Mouse (Mus musculus): ENCODE measurements around the gene Adam23. TPM values are rescaled to one million over a fixed set of nuclear protein-coding genes. Genes with fewer than 3 reads are reported as not detected.

Adam23 gene
- polyA plus RNA-seq, 1 experiment from 2014 or later, result 9.2 TPM

- Histone ChIP-seq H3K4me3 (ENCODE audit: low read depth, low read length) (no peak overlapping the region), H3K36me3 (ENCODE audit: control insufficient read depth, insufficient read depth, low read length) (no peaks in the 10 kb centered on the region), H3K27me3 (ENCODE audit: control insufficient read depth, insufficient read depth, low read length) (no peaks in the 10 kb centered on the region), H3K4me1 (replicated peaks; ENCODE audit: control insufficient read depth, insufficient read depth, low read length) (no peaks in the 10 kb centered on the region), H3K27ac (ENCODE audit: low read depth, low read length) (no peak overlapping the region), H3K4me2 (replicated peaks; ENCODE audit: low read depth, low read length) (no peak overlapping the region), H3K9ac (ENCODE audit: low read depth, low read length) (no peak overlapping the region), H3K9me3 (ENCODE audit: control insufficient read depth, low read length) (no peaks in the 10 kb centered on the region)
- DNase-seq (ENCODE audit: low spot score), result no peak
- WGBS, result 75% methylated on average over 1 of the region's 1 CpGs
- ATAC-seq (ENCODE audit: low FRiP score), result no peak
Measured at GRCm38 (mm10) chr1:63491001-63491400, 45.3 kb downstream of the Adam23 start.

- no peak overlapping the region for H3K9ac ChIP-seq (ENCODE audit: low read depth, low read length)
- no peaks in the 10 kb centered on the region for H3K36me3 ChIP-seq (ENCODE audit: control insufficient read depth, insufficient read depth, low read length)
- H3K4me2 ChIP-seq (replicated peaks; ENCODE audit: low read depth, low read length), result no peak overlapping the region
- no peak overlapping the region for H3K4me3 ChIP-seq (ENCODE audit: low read depth, low read length)
- ATAC-seq (ENCODE audit: low FRiP score) (no peak), DNase-seq (ENCODE audit: low spot score) (no peak)
- no peak overlapping the region for H3K27ac ChIP-seq (ENCODE audit: low read depth, low read length)
- H3K4me1 ChIP-seq (replicated peaks; ENCODE audit: control insufficient read depth, insufficient read depth, low read length), result no peaks in the 10 kb centered on the region
- whole genome bisulfite sequencing, result 93% methylated on average over 5 of the region's 5 CpGs
- H3K9me3 ChIP-seq (ENCODE audit: control insufficient read depth, low read length), result no peaks in the 10 kb centered on the region
- H3K27me3 ChIP-seq (ENCODE audit: control insufficient read depth, insufficient read depth, low read length), result no peaks in the 10 kb centered on the region
Measured at GRCm38 (mm10) chr1:63493325-63493724, 47.6 kb downstream of the Adam23 start.

- Histone ChIP-seq H3K4me3 (ENCODE audit: low read depth, low read length) (no peak overlapping the region), H3K9me3 (ENCODE audit: control insufficient read depth, low read length) (no peaks in the 10 kb centered on the region), H3K36me3 (ENCODE audit: control insufficient read depth, insufficient read depth, low read length) (no peaks in the 10 kb centered on the region), H3K9ac (ENCODE audit: low read depth, low read length) (no peak overlapping the region), H3K27ac (ENCODE audit: low read depth, low read length) (no peak overlapping the region), H3K4me2 (replicated peaks; ENCODE audit: low read depth, low read length) (no peak overlapping the region), H3K4me1 (replicated peaks; ENCODE audit: control insufficient read depth, insufficient read depth, low read length) (no peaks in the 10 kb centered on the region), H3K27me3 (ENCODE audit: control insufficient read depth, insufficient read depth, low read length) (no peaks in the 10 kb centered on the region)
- ATAC-seq (ENCODE audit: low FRiP score) (no peak), DNase-seq (ENCODE audit: low spot score) (no peak)
- 71% methylated on average over 4 of the region's 4 CpGs for WGBS
Measured at GRCm38 (mm10) chr1:63507386-63507785, 61.7 kb downstream of the Adam23 start.

GRCm38 (mm10) chr1:63508801-63509200, 63.1 kb downstream of the Adam23 start:
- H3K9ac ChIP-seq (ENCODE audit: low read depth, low read length), result no peak overlapping the region
- no peak overlapping the region for H3K4me3 ChIP-seq (ENCODE audit: low read depth, low read length)
- H3K4me1 ChIP-seq (replicated peaks; ENCODE audit: control insufficient read depth, insufficient read depth, low read length), result no peaks in the 10 kb centered on the region
- H3K27me3 ChIP-seq (ENCODE audit: control insufficient read depth, insufficient read depth, low read length), result no peaks in the 10 kb centered on the region
- ATAC-seq (ENCODE audit: low FRiP score) (no peak), DNase-seq (ENCODE audit: low spot score) (no peak)
- no peaks in the 10 kb centered on the region for H3K9me3 ChIP-seq (ENCODE audit: control insufficient read depth, low read length)
- no peak overlapping the region for H3K4me2 ChIP-seq (replicated peaks; ENCODE audit: low read depth, low read length)
- H3K36me3 ChIP-seq (ENCODE audit: control insufficient read depth, insufficient read depth, low read length), result no peaks in the 10 kb centered on the region
- H3K27ac ChIP-seq (ENCODE audit: low read depth, low read length), result no peak overlapping the region
- WGBS, result 73% methylated on average over 4 of the region's 4 CpGs

- Histone ChIP-seq H3K9me3 (ENCODE audit: control insufficient read depth, low read length) (no peaks in the 10 kb centered on the region), H3K4me3 (ENCODE audit: low read depth, low read length) (no peak overlapping the region), H3K36me3 (ENCODE audit: control insufficient read depth, insufficient read depth, low read length) (no peaks in the 10 kb centered on the region), H3K27me3 (ENCODE audit: control insufficient read depth, insufficient read depth, low read length) (no peaks in the 10 kb centered on the region), H3K27ac (ENCODE audit: low read depth, low read length) (no peak overlapping the region), H3K9ac (ENCODE audit: low read depth, low read length) (no peak overlapping the region), H3K4me1 (replicated peaks; ENCODE audit: control insufficient read depth, insufficient read depth, low read length) (no peaks in the 10 kb centered on the region), H3K4me2 (replicated peaks; ENCODE audit: low read depth, low read length) (no peak overlapping the region)
- WGBS, result 63% methylated on average over 3 of the region's 3 CpGs
- no peak for ATAC-seq (ENCODE audit: low FRiP score)
- no peak for DNase-seq (ENCODE audit: low spot score)
Measured at GRCm38 (mm10) chr1:63511416-63511815, 65.7 kb downstream of the Adam23 start.

- Histone ChIP-seq H3K9me3 (ENCODE audit: control insufficient read depth, low read length) (no peaks in the 10 kb centered on the region), H3K4me1 (replicated peaks; ENCODE audit: control insufficient read depth, insufficient read depth, low read length) (no peaks in the 10 kb centered on the region), H3K36me3 (ENCODE audit: control insufficient read depth, insufficient read depth, low read length) (no peaks in the 10 kb centered on the region), H3K27me3 (ENCODE audit: control insufficient read depth, insufficient read depth, low read length) (no peaks in the 10 kb centered on the region), H3K9ac (ENCODE audit: low read depth, low read length) (no peak overlapping the region), H3K4me3 (ENCODE audit: low read depth, low read length) (no peak overlapping the region), H3K27ac (ENCODE audit: low read depth, low read length) (no peak overlapping the region), H3K4me2 (replicated peaks; ENCODE audit: low read depth, low read length) (no peak overlapping the region)
- DNase-seq (ENCODE audit: low spot score) (no peak), ATAC-seq (ENCODE audit: low FRiP score) (no peak)
- WGBS, result 93% methylated on average over 11 of the region's 11 CpGs
Measured at GRCm38 (mm10) chr1:63517800-63518199, 72.1 kb downstream of the Adam23 start.

GRCm38 (mm10) chr1:63518814-63519213, 73.1 kb downstream of the Adam23 start:
- Histone ChIP-seq H3K36me3 (ENCODE audit: control insufficient read depth, insufficient read depth, low read length) (no peaks in the 10 kb centered on the region), H3K27ac (ENCODE audit: low read depth, low read length) (no peak overlapping the region), H3K9ac (ENCODE audit: low read depth, low read length) (no peak overlapping the region), H3K9me3 (ENCODE audit: control insufficient read depth, low read length) (no peaks in the 10 kb centered on the region), H3K27me3 (ENCODE audit: control insufficient read depth, insufficient read depth, low read length) (no peaks in the 10 kb centered on the region), H3K4me3 (ENCODE audit: low read depth, low read length) (no peak overlapping the region), H3K4me1 (replicated peaks; ENCODE audit: control insufficient read depth, insufficient read depth, low read length) (no peaks in the 10 kb centered on the region), H3K4me2 (replicated peaks; ENCODE audit: low read depth, low read length) (no peak overlapping the region)
- ATAC-seq (ENCODE audit: low FRiP score) (no peak), DNase-seq (ENCODE audit: low spot score) (no peak)
- whole genome bisulfite sequencing, result 70% methylated on average over 5 of the region's 5 CpGs

GRCm38 (mm10) chr1:63529901-63530300, 84.2 kb downstream of the Adam23 start:
- no peaks in the 10 kb centered on the region for H3K36me3 ChIP-seq (ENCODE audit: control insufficient read depth, insufficient read depth, low read length)
- DNase-seq (ENCODE audit: low spot score) (no peak), ATAC-seq (ENCODE audit: low FRiP score) (no peak)
- 82% methylated on average over 9 of the region's 9 CpGs for WGBS
- H3K4me2 ChIP-seq (replicated peaks; ENCODE audit: low read depth, low read length), result no peak overlapping the region
- no peaks in the 10 kb centered on the region for H3K9me3 ChIP-seq (ENCODE audit: control insufficient read depth, low read length)
- no peak overlapping the region for H3K9ac ChIP-seq (ENCODE audit: low read depth, low read length)
- H3K4me1 ChIP-seq (replicated peaks; ENCODE audit: control insufficient read depth, insufficient read depth, low read length), result 0 out of 2 replicates have a peak, but pooled peaks cover 2% of the 10 kb centered on the region
- H3K4me3 ChIP-seq (ENCODE audit: low read depth, low read length), result no peak overlapping the region
- H3K27ac ChIP-seq (ENCODE audit: low read depth, low read length), result no peak overlapping the region
- H3K27me3 ChIP-seq (ENCODE audit: control insufficient read depth, insufficient read depth, low read length), result no peaks in the 10 kb centered on the region

- WGBS, result 49% methylated on average over 6 of the region's 6 CpGs
- no peak overlapping the region for H3K9ac ChIP-seq (ENCODE audit: low read depth, low read length)
- H3K27ac ChIP-seq (ENCODE audit: low read depth, low read length), result peak overlapping the region; percentile 71
- peak; percentile 49; the same call in 1 of the 2 replicates for ATAC-seq (ENCODE audit: low FRiP score)
- H3K9me3 ChIP-seq (ENCODE audit: control insufficient read depth, low read length), result no peaks in the 10 kb centered on the region
- DNase-seq (ENCODE audit: low spot score), result peak; percentile 19
- H3K4me1 ChIP-seq (replicated peaks; ENCODE audit: control insufficient read depth, insufficient read depth, low read length), result 0 out of 2 replicates have a peak, but pooled peaks cover 2% of the 10 kb centered on the region
- H3K27me3 ChIP-seq (ENCODE audit: control insufficient read depth, insufficient read depth, low read length), result no peaks in the 10 kb centered on the region
- no peak overlapping the region for H3K4me3 ChIP-seq (ENCODE audit: low read depth, low read length)
- no peaks in the 10 kb centered on the region for H3K36me3 ChIP-seq (ENCODE audit: control insufficient read depth, insufficient read depth, low read length)
- H3K4me2 ChIP-seq (replicated peaks; ENCODE audit: low read depth, low read length), result no peak overlapping the region
Measured at GRCm38 (mm10) chr1:63534271-63534827, 88.7 kb downstream of the Adam23 start.
